Mouse (Mus musculus) layer of hippocampus, adult 18-20 months (tissue): ENCODE data around the gene Fhl3. TPM values are rescaled to one million over a fixed set of nuclear protein-coding genes. Genes with fewer than 3 reads are reported as not detected.
"Not testable (repeated sequence)": the region's sequence is repeated elsewhere in the genome, so short reads cannot be mapped to it uniquely, and the experiment has no call there.

Source experiments
- DNase-seq, 2 experiments: peaks; one replicate each; pipeline ENCODE4 v3.0.0; 2022; ENCODE audit warnings: low spot score in 2 of 2
- total RNA-seq, 2 experiments: library from RNA; stranded (reverse); gene quantifications; 2 replicates each; pipeline ENCODE4 v1.2.3; 2021

Fhl3 gene
- total RNA-seq, 2 experiments from 2014 or later = 1.2 to 1.4 TPM

- peak; percentile 45 to 46 for DNase-seq
These were observed 8.3 kb downstream of the Fhl3 start for GRCm38 (mm10) chr4:124708518-124709477.

DNA sequence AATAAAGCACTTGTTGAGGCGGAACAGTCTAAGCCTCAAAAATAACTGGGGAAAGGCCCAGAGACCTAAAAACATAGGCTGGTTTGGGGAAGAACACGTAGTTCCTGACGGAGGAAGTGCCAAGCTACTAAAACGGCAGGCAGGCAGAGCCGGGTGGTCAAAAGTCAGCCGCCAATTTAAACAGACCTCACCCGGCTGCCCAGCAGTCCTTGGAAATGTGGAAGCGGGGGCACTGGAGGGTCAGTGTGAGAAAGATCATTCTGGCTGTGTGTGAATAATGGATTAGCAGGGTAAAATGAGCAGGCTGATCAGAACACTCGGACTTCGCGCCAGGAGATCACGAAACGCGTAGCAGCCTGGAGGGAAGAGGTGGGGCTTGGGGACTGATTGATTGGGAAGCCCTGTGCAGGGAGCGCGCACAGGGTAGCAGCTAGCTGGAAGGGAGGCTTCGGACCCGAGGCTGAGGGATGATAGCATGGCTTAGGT lies 9.5 kb downstream of the Fhl3 start:
- DNase-seq = no peak

GRCm38 (mm10) chr4:124710776-124711291 lies 10.3 kb downstream of the Fhl3 start:
- peak in 1 of 2 experiments; percentile 75 for DNase-seq

- DNase-seq = no peak
These were observed 12.1 kb downstream of the Fhl3 start for GRCm38 (mm10) chr4:124712618-124713017.

DNA sequence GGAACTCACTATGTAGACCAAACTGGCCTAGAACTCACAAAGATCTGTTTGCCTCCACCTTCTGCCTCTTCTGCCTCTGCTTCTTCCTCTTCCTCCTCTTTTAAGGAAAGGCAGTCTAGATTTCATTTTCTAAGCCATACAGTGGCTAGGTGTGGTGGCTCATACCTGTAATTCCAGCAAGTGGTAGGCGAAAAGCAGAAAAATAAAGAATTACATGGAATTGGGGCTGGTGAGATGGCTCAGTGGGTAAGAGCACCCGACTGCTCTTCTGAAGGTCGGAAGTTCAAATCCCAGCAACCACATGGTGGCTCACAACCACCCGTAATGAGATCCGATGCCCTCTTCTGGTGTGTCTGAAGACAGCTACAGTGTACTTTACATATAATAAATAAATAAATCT lies 13.3 kb downstream of the Fhl3 start:
- not testable (repeated sequence) for DNase-seq

DNA sequence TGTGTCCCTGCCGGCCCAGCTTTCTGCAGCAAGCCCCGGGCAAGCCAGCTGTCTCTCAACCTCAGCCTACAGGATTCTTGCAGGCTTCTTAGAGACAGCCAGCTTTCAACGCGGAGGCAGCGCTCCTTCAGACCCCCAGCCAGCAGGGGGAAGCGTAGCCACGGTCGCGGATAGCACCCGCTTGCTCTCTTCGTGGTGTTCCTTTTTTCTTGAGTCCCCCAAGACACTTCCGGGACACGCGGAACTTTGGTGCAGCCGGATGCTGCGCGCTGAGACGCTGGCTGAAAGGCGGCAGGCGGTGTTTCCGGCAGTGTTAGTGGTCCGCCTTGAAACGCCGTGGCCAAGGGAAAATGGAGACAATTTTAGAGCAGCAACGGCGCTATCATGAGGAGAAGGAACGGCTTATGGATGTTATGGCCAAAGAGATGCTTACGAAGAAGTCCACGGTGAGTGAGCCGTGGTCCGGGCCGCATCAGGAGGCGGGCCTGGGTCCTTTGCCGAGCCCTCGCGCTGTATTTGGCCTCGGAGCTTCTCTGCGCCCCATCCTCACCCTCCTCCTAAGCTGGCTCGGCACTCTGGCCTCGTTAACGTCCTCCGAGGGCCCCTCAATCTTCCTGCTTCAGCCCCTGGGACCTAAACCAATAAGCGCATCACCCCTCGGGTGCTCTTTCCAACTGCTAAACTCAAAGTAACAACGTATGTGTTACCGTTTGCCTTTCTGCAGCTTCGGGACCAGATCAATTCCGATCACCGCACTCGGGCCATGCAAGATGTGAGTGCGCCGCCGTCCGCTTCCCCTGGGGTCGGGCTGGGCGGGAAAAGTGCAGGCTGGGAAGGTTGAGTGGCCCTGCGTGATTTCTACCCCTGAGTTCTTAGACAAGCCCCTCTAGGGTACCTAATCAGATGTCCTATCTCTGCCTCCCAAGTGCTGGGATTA lies 14.3 kb downstream of the Fhl3 start, which contains the start of gene Sf3a3:
Gene Sf3a3 (plus strand): TSS at position 232 of the 937 bp plus-strand sequence.
- DNase-seq = peak; percentile 92 to 97

- DNase-seq = no peak
These were observed 18.6 kb downstream of the Fhl3 start for GRCm38 (mm10) chr4:124719101-124719500.

- no peak for DNase-seq
These were observed 25.6 kb downstream of the Fhl3 start for GRCm38 (mm10) chr4:124726121-124726520.

DNA sequence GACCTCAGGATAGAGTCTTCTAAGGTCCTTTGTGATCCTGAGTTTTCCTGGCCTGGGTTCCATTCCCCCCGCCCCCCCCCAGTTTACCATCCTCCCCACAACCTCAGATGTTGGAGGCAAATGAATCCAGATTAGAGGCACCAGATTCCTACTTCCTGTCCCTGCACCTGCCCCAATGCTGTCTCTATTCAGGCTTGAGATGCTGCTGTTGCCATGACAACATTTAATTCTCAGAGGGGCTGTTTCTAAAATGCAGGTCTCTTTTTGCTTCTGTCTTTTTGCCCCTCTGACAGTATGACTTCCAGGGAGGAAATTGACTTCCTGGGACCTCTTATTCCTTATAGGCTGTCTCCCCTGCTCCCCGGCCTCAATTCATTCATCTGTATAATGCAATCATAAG lies 36.5 kb downstream of the Fhl3 start:
- DNase-seq = no peak

DNA sequence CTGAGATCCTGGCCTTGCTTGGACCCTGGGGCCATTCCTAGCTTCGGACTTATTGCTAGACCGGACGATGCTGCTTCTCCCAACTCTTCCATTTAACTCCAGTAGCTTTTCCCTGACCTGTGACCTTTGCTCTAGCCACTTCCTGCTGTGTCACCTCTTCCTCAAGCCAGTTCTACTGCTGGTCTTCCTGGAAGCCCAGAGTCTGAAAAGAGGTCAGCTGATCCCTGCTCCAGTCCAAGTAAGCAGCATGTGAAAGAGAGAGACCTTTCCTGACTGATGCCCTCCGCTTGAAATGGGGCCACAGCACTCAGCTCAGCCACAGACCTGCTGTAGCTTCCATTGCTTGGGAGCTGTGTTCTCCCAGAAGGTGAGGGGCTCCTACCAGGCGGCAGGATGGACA lies 37.0 kb downstream of the Fhl3 start:
- DNase-seq = no peak

DNA sequence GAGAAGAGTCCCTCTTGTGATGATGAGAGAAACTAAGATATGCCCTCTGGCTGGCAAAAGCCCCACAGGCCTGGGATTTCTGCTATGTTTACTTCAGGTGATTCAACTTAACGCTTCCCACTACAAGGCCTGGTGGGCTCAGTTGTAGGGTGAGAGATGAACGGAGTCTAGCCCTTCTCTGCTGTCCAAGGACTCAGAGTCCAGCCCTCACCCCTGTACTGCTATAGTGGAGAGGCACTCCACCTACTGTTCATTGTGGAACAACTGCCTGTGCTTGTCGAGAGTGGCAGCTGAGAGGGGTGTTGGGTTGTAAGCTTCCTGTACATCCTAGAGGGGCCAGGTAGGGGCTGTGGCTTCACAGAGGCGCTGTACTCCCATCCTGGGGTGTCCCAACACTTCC lies 37.5 kb downstream of the Fhl3 start:
- DNase-seq = no peak

- DNase-seq = no peak
These were observed 38.3 kb downstream of the Fhl3 start for GRCm38 (mm10) chr4:124738783-124739182.

DNA sequence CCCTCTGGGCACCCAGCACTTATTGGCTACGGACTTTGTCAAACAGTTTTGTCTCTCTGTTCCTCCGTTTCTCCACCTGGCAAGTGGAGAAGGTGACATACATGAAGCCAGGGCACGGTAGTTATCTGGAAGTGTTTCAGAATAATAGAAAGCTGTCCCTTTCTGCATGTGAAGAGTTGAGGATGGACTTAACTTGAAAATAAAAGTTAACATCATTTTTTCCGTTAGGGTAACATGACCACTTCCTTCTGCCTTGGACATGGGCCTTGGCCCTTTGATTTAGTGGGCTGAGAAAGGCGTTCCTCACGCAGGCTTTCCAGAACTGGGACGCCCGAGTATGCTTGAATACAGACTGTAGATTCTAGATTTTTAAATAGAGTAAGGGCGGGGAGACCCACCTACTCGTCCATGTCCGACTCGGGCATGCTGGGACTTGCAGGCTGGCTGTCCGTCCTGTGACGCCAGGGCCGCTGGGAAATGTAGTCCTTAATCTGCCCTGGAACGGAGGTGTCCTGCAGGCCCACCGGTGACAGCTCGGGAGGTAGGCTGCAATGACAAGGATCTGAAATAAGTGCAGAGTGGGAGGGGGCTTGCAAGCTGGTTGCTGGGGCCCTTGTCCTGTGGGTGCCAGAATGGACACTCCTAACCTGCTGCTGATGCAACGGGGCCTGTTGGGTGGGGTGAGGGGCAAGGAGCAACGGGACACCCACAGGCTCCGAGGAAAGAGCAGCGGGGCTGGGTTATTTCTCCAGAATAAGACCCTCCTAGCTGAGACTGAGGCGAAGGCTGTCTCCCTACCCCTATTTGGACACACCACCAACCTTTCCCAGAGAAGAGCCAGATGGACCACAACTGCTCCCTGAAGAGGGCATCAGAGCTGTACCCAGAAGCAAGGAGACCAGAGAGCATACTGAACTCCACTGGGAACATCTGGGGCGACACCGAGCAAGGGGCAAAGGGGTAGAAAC lies 41.2 kb downstream of the Fhl3 start, which contains the start of gene Inpp5b:
Gene Inpp5b (plus strand): TSS at position 475 of the 968 bp plus-strand sequence.
- DNase-seq = peak; percentile 85 to 93

DNA sequence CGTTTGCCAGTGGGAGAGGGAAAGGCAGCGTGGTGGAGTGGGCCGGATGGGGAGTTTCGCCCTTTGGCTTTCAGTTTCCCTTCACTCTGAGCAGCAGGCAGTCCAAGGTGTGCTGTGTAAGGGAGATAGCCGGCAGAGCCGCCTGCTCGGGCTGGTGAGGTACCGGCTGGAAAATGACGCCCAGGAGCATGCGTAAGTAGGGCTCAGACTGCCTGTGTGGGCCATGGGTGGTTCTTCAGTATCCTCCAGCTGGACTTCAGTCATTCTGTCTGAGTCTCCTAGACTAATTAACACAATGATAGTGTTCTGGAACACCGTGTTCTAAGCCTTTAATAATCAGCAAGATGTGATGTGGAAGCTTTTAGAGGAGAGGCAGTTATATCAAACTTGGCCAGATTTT lies 42.3 kb downstream of the Fhl3 start:
- DNase-seq = peak in 1 of 2 experiments; percentile 43

- DNase-seq = no peak
These were observed 46.1 kb downstream of the Fhl3 start for GRCm38 (mm10) chr4:124746577-124746976.

DNA sequence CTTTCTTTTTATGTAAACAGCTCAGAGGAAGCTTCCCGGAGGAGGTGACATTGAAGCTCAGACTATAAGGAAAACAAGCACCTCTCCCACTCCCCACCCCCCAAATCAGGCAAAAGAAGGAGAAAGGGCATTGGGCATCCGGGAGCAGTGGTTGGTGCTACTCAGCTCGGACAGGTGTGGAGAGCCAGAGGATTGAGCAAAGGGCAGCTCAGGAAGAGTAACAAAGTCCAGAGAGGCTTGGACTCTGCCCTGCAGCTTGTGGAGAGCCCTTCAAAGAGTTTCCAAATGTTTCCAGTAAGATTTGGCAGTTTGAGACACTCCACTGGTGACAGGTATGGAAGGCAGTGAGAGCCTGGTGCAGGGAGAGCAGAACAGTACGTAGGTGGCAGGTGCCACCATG lies 47.4 kb downstream of the Fhl3 start:
- DNase-seq = no peak

- DNase-seq = peak; percentile 98 to 99
These were observed 51.1 kb downstream of the Fhl3 start for GRCm38 (mm10) chr4:124751300-124752250.

- DNase-seq = no peak
These were observed 52.0 kb downstream of the Fhl3 start for GRCm38 (mm10) chr4:124752281-124753199.
